Mouse (Mus musculus) olfactory bulb, adult 2 months (tissue): ENCODE results near the gene Tbrg4.

ENCODE experiments used
- CTCF ChIP-seq: fragments of 200-500 bp; IDR thresholded peaks from 2 replicates; pipeline ENCODE4 v1.5.1; 2012; ENCODE audit warnings: low read depth, mild to moderate bottlenecking, low read length, moderate library complexity; ENCODE audit not compliant: insufficient read depth
- POLR2A ChIP-seq: fragments of 200-500 bp; IDR thresholded peaks from 2 replicates; pipeline ENCODE4 v1.6.1; 2012; ENCODE audit warnings: mild to moderate bottlenecking, low read depth, low read length, moderate library complexity; ENCODE audit not compliant: insufficient read depth

GRCm38 (mm10) chr11:6605021-6605481 lies 20.8 kb downstream of the Tbrg4 start:
- TF ChIP-seq POLR2A (no peak), CTCF (no peak)
